Mouse (Mus musculus) neutrophil, adult 59 days (primary cell): ENCODE data around the gene Olfr1002. TPM values are rescaled to one million over a fixed set of nuclear protein-coding genes. Genes with fewer than 3 reads are reported as not detected.

Experiments used
- total RNA-seq, 2 experiments: library from RNA; stranded (reverse); gene quantifications; 1 replicate in 1 of 2; 2 replicates in 1 of 2; pipeline ENCODE4 v1.2.4; 2023

The Olfr1002 gene
- not detected for total RNA-seq

DNA sequence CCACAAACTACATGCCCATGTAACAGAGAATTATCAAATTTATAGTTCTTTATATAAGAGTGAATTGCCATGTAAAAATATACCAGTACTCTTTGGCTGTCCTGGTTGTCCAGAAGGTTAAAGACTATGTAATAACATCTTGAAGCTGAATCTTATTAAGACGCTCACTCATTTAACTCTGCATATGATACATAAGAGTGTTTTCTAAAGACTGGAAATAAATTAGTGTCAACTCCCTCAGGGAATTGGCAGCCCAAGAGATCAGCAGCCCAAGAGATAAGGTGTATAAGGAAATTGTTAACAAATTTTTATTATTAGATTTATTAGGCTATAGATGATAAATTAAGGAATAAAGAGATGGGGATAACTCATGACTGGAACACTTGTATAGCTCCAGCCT, at the start of gene Olfr1002:
Olfr1002 (minus strand) TSS at position 101 of the 400 bp plus-strand sequence.

DNA sequence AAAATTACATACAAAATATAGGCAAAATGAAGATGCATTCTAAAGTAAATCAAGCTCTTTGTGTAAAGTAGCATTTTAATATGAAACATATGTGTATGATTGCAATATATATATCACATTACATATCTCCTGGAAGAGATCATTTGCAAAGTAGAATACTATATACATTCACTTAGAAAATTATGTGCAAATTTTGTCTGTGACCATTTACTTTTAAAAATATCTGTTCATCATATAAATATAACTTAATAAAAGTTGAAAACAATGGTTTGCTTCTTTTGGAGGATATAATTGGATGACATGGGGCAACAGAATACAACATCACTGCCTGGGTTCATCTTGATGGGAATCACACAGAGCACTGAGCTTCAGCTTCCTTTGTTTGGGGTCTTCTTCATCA, 38.6 kb upstream of the Olfr1002 start, which contains the start of gene Olfr1008:
Olfr1008 (plus strand) TSS at position 301 of the 400 bp plus-strand sequence.

DNA sequence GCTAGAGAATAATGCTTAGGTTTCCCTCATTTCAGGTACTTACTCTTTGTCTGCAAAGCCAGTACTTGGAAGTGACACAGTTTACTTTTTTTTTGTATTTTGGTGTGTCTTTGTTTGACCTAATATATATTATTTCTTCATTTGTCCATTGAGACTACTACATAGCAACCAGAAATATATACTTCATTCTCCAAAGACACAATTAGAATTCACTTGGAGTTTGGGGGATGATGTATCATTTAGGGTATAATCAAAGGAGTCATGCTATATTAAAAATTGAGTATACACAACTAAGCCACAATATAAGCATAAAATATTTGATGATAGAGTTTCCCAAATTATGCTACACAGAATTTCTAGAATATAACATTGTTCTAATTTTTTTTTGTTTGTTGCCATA, 28.2 kb upstream of the Olfr1002 start, which contains the start of gene Olfr1006:
Olfr1006 (minus strand) TSS at position 101 of the 400 bp plus-strand sequence.

DNA sequence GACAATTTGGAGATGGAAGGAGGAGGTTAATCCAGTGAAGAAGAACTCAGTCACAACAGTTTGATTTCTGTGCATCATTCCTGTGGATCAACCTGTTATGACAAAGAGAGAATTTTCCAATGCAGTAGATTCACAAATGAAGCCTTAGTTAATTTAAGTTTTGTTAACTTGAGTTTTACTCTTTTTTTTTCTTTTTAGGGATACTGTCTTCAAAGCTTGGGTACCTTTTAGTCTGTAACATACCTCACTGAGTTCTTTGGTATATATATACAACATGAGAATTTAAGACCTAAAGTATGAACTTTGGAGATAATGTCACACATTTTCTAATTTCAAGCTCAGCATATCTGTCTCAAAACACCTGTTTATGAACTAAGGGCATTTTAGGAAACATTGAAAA, 13.9 kb upstream of the Olfr1002 start, which contains the start of gene Olfr154:
Olfr154 (minus strand) TSS at position 101 of the 400 bp plus-strand sequence.

DNA sequence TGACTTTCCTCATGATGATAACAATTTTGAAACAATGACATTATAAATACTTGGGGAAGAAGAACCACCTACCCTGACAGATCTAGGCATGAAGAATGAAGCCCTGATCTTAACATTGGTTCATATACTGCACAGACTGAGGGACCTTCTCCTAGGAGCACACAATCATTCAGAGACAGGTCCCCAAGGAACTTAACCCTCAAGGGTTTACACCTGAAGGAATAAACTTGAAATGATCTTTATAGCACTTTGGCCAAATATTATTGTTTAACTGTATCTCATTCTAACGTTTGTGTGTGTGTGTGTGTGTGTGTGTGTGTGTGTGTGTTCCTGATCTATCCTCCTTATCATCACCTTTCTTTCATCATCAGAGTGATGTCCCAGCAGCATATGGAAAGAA, 38.7 kb downstream of the Olfr1002 start, which contains the start of gene Olfr1000:
Olfr1000 (minus strand) TSS at position 101 of the 400 bp plus-strand sequence.

Other genes with a start within 250 kb of the Olfr1002 start
- not detected for gene Olfr992, start 241.2 kb downstream of the Olfr1002 start, total RNA-seq
- not detected for gene Olfr993, start 235.8 kb downstream of the Olfr1002 start, total RNA-seq
- gene Olfr994, start 214.3 kb downstream of the Olfr1002 start, total RNA-seq = not detected
- gene Olfr995, start 207.1 kb downstream of the Olfr1002 start, total RNA-seq = not detected
- gene 4833423E24Rik, start 131.7 kb downstream of the Olfr1002 start, total RNA-seq = not detected
- gene Olfr996, start 71.5 kb downstream of the Olfr1002 start, total RNA-seq = not detected
- not detected for gene Olfr998, start 61.8 kb downstream of the Olfr1002 start, total RNA-seq
- not detected for gene Olfr1000, start 38.8 kb downstream of the Olfr1002 start, total RNA-seq
- not detected for gene Olfr154, start 13.8 kb upstream of the Olfr1002 start, total RNA-seq
- not detected for gene Olfr1006, start 28.1 kb upstream of the Olfr1002 start, total RNA-seq
- gene Olfr1008, start 38.7 kb upstream of the Olfr1002 start, total RNA-seq = not detected
- not detected for gene Olfr1009, start 64.7 kb upstream of the Olfr1002 start, total RNA-seq
- not detected for gene Olfr1012, start 112.1 kb upstream of the Olfr1002 start, total RNA-seq
- gene Olfr1013, start 116.4 kb upstream of the Olfr1002 start, total RNA-seq = not detected
- not detected for gene Olfr1014, start 122.0 kb upstream of the Olfr1002 start, total RNA-seq
- not detected for gene Olfr1015, start 131.3 kb upstream of the Olfr1002 start, total RNA-seq
- gene Olfr1016, start 151.8 kb upstream of the Olfr1002 start, total RNA-seq = not detected
- not detected for gene Olfr1018, start 167.8 kb upstream of the Olfr1002 start, total RNA-seq
- not detected for gene Olfr1019, start 194.8 kb upstream of the Olfr1002 start, total RNA-seq
- gene Olfr1020, start 196.3 kb upstream of the Olfr1002 start, total RNA-seq = not detected
- gene Olfr1022, start 217.9 kb upstream of the Olfr1002 start, total RNA-seq = not detected
- not detected for gene Olfr1023, start 234.9 kb upstream of the Olfr1002 start, total RNA-seq